Mouse (Mus musculus) heart, embryonic 14.5 days (tissue): Measurements from ENCODE around the gene Amn1. TPM values are rescaled to one million over a fixed set of nuclear protein-coding genes. Genes with fewer than 3 reads are reported as not detected.

Source experiments
- polyA plus RNA-seq: library from polyadenylated mRNA; unstranded; fragments of >200 nt; fragmentation: Nextera tagmentation; extraction: Ambion mirVana; gene quantifications from 2 replicates; pipeline ENCODE4 v1.2.1, GENCODE M21; 2014

The Amn1 gene
- polyA plus RNA-seq, 1 experiment from 2014 or later, result 27.2 TPM

Other genes starting within 250 kb of the Amn1 start
- gene Sinhcaf, start 242.2 kb downstream of the Amn1 start, polyA plus RNA-seq, result 60.9 and 62.0 TPM in 2 replicates
- 11.3 and 11.4 TPM in 2 replicates for gene Dennd5b, start 87.0 kb downstream of the Amn1 start, polyA plus RNA-seq
- gene Gm10203, start 58.5 kb downstream of the Amn1 start, polyA plus RNA-seq, result not detected in 2 replicates
- 12.8 and 15.5 TPM in 2 replicates for gene Etfbkmt, start 48.9 kb downstream of the Amn1 start, polyA plus RNA-seq
- 23.5 and 24.4 TPM in 2 replicates for gene Resf1, start 120.7 kb upstream of the Amn1 start, polyA plus RNA-seq
- 6.4 and 7.2 TPM in 2 replicates for gene Bicd1, start 220.2 kb upstream of the Amn1 start, polyA plus RNA-seq